Mouse (Mus musculus): ENCODE results near the gene Lcn11.
A peak's percentile ranks its signal among the peaks of the same experiment; 100 is the strongest.
"Not testable (repeated sequence)": the region's sequence is repeated elsewhere in the genome, so short reads cannot be mapped to it uniquely, and the experiment has no call there.

Lcn11 gene

GRCm38 (mm10) chr2:25776717-25777116, at the start of gene Lcn11:
Gene Lcn11 (plus strand): TSS chr2:25777017.
- no peak for DNase-seq (ENCODE audit: low spot score)

- DNase-seq (ENCODE audit: low spot score): no peak
Observed at GRCm38 (mm10) chr2:25733199-25733930, 43.5 kb upstream of the Lcn11 start.

GRCm38 (mm10) chr2:25736709-25737108, 40.1 kb upstream of the Lcn11 start, which contains the start of gene Obp2b:
Gene Obp2b (plus strand): TSS chr2:25737009.
- not testable (repeated sequence) for DNase-seq (ENCODE audit: low spot score)

- DNase-seq (ENCODE audit: low spot score): no peak
Observed at GRCm38 (mm10) chr2:25741671-25742070, 35.1 kb upstream of the Lcn11 start.

GRCm38 (mm10) chr2:25754201-25754600, 22.6 kb upstream of the Lcn11 start:
- peak; percentile 14 for DNase-seq (ENCODE audit: low spot score)

DNA sequence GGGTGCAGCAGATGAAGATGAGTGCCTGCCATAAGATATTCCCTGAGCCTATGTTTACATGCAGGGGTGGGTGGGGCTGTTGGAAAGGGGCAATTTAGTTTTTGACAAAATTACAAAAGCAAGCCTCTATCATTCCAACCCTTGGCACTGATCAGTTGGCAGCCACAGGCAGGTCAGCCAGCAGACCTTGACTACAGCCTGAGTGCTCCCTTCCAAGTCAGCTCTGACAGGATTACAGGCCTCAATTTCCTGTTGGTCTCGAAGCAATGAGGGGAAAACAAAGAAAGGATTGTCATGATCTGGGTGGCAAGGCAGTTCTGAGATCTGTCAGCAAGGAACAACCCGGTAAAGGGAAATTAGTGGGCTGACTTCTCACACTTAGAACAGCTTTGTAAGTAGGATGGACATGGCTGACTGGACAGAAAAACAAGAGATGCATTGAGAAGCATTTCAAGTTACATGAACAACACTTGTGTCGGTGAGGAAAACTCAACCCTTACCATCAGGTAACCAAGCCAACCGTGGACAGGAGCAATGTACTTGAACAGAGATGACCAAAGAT, 18.7 kb upstream of the Lcn11 start:
- peak; percentile 16 for DNase-seq (ENCODE audit: low spot score)

DNA sequence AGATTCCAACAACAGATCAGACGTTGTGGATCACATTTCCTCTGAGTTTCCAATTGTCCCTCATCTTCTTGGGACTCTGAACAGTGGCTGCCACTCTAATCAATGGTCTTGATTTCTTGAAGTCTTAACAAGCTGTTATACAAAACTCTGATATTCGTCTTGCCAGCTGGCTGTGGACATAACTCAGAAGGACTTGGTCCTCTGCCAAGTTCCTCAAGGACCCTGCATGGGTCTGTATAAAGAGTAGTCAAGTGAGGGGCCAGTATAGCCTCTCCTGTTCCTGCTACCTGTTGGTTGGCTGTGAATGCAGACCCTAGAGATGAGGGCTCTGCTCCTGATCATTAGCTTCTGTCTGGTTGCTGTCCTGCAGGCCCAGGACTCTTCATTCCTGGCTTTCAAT, 11.5 kb upstream of the Lcn11 start, which contains the start of gene Lcn3:
Gene Lcn3 (plus strand): TSS at position 301 of the 400 bp plus-strand sequence.
- DNase-seq (ENCODE audit: low spot score): peak; percentile 27

- no peak for DNase-seq (ENCODE audit: low spot score)
Observed at GRCm38 (mm10) chr2:25767764-25768163, 9.1 kb upstream of the Lcn11 start.

DNA sequence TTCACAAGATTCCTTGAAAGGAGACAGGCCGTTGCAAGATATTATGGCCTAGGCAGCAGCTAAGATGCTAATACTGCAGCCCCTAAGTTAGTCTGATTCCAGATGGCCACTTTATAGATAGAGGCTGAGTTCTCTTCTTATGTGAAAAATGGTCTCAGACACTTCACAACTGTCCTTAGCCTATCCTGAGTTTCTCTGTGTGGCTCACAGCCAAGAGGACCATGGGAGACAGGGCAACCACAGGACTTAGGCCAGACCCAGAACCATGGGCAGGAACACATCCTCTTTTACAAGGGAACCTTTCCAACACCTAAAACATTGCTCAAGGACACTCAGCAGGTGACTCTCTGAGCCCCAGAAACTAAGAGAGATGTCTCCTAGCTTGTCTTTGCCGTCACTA, 3.3 kb upstream of the Lcn11 start:
- no peak for DNase-seq (ENCODE audit: low spot score)

DNA sequence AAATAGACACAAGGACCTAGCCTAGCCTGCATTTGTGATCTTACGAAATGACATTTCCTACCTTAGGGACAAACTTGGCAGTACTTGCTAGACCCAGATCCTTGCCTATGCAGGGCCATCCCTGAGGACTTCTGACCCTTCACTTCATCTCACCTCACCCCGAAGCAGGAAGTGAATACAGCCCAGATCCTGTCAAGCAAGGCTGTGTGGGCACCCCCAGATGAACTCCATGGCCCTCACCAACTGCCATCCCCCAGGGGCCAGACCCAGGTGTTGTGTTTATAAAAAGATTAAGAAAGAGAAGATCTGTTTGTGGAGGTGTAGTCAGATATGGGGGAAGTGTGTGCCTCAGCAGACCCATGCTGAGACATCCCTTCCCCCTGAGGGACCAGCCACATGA, 2.2 kb upstream of the Lcn11 start:
- no peak for DNase-seq (ENCODE audit: low spot score)

GRCm38 (mm10) chr2:25775991-25776390, 826 bp upstream of the Lcn11 start:
- no peak for DNase-seq (ENCODE audit: low spot score)

DNA sequence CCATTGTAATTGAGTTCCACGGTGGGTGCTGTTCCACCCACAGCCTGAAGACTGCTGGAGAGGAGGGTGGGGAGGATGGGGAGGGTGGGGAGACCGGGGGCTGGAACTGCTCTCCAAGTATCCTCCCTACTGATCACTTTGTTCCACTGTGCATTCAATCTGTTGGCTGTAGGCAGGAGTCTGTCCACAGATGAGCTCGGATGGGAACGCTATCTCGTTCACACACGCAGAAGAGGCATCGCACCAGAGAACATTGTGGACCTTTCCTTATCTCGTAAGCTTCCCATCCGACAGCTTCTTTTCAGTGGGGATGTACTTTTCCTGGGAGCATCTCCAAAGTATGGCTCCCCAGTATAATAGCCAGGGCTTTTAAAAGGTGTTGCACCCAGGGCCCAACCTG, 2.3 kb downstream of the Lcn11 start:
- DNase-seq (ENCODE audit: low spot score): no peak

DNA sequence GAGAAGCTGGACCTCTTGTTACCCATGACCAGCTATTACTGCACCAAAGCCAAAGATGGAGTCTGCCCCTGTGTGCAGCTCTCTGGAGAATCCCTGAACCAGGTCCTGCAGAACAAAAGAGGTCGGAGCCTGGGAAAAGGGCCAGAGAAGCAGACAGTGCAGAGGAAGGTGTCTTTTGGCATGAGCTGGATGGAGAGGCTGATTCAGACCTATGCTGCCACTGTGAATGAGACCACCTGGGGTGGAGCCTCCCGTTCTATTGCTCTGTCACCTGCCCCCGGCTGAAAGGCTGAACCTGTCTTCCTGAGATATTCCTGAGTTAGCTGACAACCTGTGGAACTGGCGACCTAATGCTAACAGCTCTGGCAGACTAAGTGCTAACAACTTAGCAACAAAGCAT, 4.1 kb downstream of the Lcn11 start:
- no peak for DNase-seq (ENCODE audit: low spot score)

- no peak for DNase-seq (ENCODE audit: low spot score)
Observed at GRCm38 (mm10) chr2:25781957-25782356, 5.1 kb downstream of the Lcn11 start, which contains the start of gene Gm13539. Gene Gm13539 (plus strand): TSS chr2:25782257.

GRCm38 (mm10) chr2:25785573-25786322, 8.9 kb downstream of the Lcn11 start:
- DNase-seq (ENCODE audit: low spot score): peak; percentile 22

DNA sequence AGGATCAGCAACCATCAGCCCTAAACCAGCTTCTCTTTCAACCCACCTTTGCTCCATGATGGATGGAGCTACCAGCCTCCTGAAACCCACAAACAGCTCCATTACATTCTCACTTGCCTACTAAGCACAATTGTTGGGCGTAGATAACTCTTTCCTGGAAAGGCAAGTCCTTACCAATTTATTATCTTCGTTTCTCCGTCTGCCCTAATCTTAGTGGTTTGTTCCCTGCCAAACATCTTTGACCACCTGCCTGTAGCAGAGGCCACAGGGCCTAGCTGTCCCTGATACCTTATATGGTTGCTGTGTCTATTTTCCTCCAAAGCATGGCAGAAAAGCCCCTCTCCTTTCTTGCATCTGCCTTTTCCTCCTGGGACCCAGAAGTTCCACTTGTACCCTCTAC, 12.3 kb downstream of the Lcn11 start:
- peak; percentile 11 for DNase-seq (ENCODE audit: low spot score)

DNA sequence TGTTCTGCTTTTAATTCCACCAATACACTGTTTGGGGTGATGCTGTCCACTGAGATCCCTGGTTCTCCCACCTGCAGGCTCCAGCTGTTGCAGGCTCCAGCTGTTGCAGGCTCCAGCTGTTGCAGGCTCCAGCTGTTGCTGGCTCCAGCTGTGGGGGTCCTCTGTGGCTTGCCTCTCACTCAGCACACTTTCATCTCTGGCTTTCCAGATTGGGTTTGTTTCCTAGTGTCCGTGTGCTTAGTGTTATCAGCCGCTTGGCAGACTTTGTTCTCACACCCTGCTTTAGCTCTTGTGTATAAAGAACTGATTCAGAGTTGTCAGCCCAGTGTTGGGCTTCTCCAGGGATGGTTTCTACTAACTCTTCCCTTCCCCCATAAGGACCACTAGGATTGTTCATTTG, 20.8 kb downstream of the Lcn11 start:
- DNase-seq (ENCODE audit: low spot score): peak; percentile 45

GRCm38 (mm10) chr2:25798065-25798464, 21.2 kb downstream of the Lcn11 start:
- DNase-seq (ENCODE audit: low spot score): peak; percentile 35

DNA sequence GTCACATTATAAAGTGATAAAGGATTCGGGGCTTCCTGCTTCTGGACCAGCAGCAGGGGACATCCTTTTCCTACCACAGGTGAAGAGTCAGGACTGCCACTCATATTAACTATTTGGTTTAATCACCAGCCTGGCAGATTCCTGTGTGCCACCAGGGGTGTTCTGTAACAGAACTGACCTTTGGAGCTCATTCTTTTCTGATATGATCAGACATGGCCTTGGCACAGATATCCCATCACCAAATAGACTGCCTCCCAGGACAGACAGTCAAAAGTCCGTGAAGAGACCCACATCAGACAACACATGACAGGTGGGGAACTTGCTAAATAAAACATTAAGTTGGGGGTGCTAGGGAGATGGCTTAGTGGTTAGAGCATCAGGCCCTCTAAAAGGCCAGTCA, 34.9 kb downstream of the Lcn11 start:
- peak; percentile 17 for DNase-seq (ENCODE audit: low spot score)

GRCm38 (mm10) chr2:25813364-25813763, 36.5 kb downstream of the Lcn11 start:
- DNase-seq (ENCODE audit: low spot score): peak; percentile 34

DNA sequence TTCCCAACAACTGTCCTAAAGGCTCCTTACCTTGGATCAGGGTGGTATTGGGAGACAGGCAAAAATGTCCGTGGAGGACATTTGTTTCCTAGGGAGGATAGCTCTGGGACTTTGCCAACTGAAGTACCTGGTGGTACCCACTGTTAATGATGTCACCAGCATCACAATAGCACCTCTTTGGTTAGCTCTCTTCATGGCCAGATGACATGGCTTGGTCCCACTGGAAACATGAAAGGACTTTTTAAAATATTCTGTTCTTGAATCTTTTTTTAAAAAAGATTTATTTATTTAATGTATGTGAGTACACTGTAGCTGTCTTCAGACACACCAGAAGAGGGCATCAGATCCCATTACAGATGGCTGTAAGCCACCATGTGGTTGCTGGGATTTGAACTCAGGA, 38.9 kb downstream of the Lcn11 start, which contains the start of gene Glt6d1:
Gene Glt6d1 (minus strand): TSS at position 101 of the 400 bp plus-strand sequence.
- DNase-seq (ENCODE audit: low spot score): not testable (repeated sequence)

DNA sequence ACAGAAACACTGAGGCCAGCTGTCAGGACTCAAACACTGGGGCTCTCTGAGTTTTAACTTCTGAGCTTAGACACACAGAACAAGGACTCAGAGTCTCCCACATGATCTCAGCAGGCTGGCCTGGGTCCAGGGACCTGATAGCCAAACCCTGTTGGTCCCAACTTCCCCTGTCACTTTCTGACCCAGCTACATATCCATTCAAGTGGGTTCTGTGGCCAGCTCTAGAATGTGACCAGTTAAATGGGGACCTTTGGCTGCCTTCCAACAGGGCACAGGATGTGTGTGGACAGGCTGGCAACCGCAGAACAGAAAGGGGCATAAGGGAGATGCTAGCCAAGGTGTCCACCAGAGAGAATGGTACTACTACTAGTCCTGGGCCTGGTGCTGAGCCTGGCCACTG, 46.0 kb downstream of the Lcn11 start, which contains the start of gene Lcn9:
Gene Lcn9 (plus strand): TSS at position 348 of the 400 bp plus-strand sequence.
- peak; percentile 50 for DNase-seq (ENCODE audit: low spot score)

DNA sequence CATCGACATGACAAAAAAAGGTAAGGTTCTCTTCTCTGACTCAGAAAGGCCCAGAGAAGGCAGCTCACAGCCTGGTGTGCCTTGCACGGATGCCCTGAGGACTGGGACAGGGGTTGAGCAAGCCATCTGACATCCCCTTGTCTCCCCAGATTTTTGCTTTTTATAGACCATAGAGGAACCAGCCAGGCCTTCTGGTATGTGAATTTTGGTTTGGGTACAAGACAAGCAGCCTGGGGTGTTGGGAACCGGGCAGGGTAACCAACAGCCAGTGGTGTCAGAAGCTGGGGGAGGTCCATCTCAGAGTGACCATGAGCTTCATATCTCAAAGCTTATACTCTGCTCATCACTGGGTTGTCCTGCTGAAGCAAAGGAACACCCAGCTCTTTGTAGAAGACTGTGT, 47.9 kb downstream of the Lcn11 start:
- DNase-seq (ENCODE audit: low spot score): peak; percentile 29

Measured in testis, postnatal 10 days (tissue).